Mouse (Mus musculus) spleen, adult 2 months (tissue): ENCODE measurements around the gene Mknk2. TPM values are rescaled to one million over a fixed set of nuclear protein-coding genes. Genes with fewer than 3 reads are reported as not detected.
A peak's percentile ranks its signal among the peaks of the same experiment; 100 is the strongest.

Experiments used
- DNase-seq, 2 experiments: peaks; one replicate each; pipeline versions ENCODE4 v3.0.0 to v3.0.0-alpha.2; 2012 to 2021; ENCODE audit warnings: low spot score in 2 of 2, low read depth in 1 of 2
- H3K27ac ChIP-seq: fragments of 200-500 bp; 2 replicates; pipeline ENCODE4 v1.5.1; 2012; ENCODE audit warnings: low read length, inconsistent platforms; ENCODE audit not compliant: insufficient read depth
- H3K27me3 ChIP-seq: fragments of 200-500 bp; 2 replicates; pipeline ENCODE4 v1.6.1; 2012; ENCODE audit warnings: mild to moderate bottlenecking, moderate library complexity, low read length, inconsistent platforms; ENCODE audit not compliant: control insufficient read depth, insufficient read depth
- H3K36me3 ChIP-seq: fragments of 200-500 bp; 2 replicates; pipeline ENCODE4 v1.6.1; 2012; ENCODE audit warnings: mild to moderate bottlenecking, low read length, inconsistent platforms; ENCODE audit not compliant: control insufficient read depth, insufficient read depth
- H3K4me1 ChIP-seq: fragments of 200-500 bp; 2 replicates; pipeline ENCODE4 v1.6.1; 2011; ENCODE audit warnings: inconsistent platforms; ENCODE audit not compliant: control insufficient read depth, insufficient read depth, insufficient read length
- H3K4me3 ChIP-seq: fragments of 200-500 bp; 2 replicates; pipeline ENCODE4 v1.5.1; 2011; ENCODE audit warnings: mild to moderate bottlenecking, inconsistent platforms; ENCODE audit not compliant: insufficient read depth, insufficient read length; ENCODE audit errors: extremely low read depth
- CTCF ChIP-seq: fragments of 200-500 bp; IDR thresholded peaks from 2 replicates; pipeline ENCODE4 v1.5.1; 2011; ENCODE audit warnings: mild to moderate bottlenecking, inconsistent platforms; ENCODE audit not compliant: insufficient read depth, insufficient read length, insufficient replicate concordance; ENCODE audit errors: extremely low read depth
- POLR2A ChIP-seq: fragments of 200-500 bp; IDR thresholded peaks from 2 replicates; pipeline ENCODE4 v1.6.1; 2011; ENCODE audit warnings: low read depth, low read length, inconsistent platforms
- WGBS: fragments of 180-500 bp; shearing (Covaris S2); methylation state at CpG from one replicate; pipeline ENCODE4 v1.1.7; 2018; 5-methylcytosine and 5-hydroxymethylcytosine counted together
- polyA plus RNA-seq: library from polyadenylated mRNA; depleted of rRNA; stranded (reverse); fragments of >200 nt; gene quantifications from 2 replicates; pipeline ENCODE4 v1.2.3, GENCODE M21; 2012

Mknk2 gene
- polyA plus RNA-seq, 1 experiment = 351 TPM

GRCm38 (mm10) chr10:80665016-80665380 is 12.9 kb downstream of the Mknk2 start:
- Histone ChIP-seq H3K27me3 (no peaks in the 10 kb centered on the region), H3K36me3 (peaks cover 42% of the 10 kb centered on the region), H3K4me1 (peaks cover 51% of the 10 kb centered on the region), H3K4me3 (no peak overlapping the region), H3K27ac (peak overlapping the region; percentile 78)
- no peak for TF ChIP-seq POLR2A
- no peak for TF ChIP-seq CTCF
- 16% methylated on average over 10 of the region's 10 CpGs for WGBS
- no peak for DNase-seq

- 7% methylated on average over 16 of the region's 16 CpGs for WGBS
- H3K4me1 ChIP-seq = peaks cover 46% of the 10 kb centered on the region
- peak overlapping the region; percentile 78 for H3K27ac ChIP-seq
- H3K4me3 ChIP-seq = no peak overlapping the region
- H3K27me3 ChIP-seq = no peaks in the 10 kb centered on the region
- peaks cover 36% of the 10 kb centered on the region for H3K36me3 ChIP-seq
- no peak for DNase-seq
- TF ChIP-seq POLR2A (no peak), CTCF (no peak)
These were observed 13.5 kb downstream of the Mknk2 start for GRCm38 (mm10) chr10:80664197-80665015.

GRCm38 (mm10) chr10:80663485-80664196 is 14.3 kb downstream of the Mknk2 start:
- 25% methylated on average over 5 of the region's 5 CpGs for WGBS
- Histone ChIP-seq H3K27ac (peak overlapping the region; percentile 78), H3K36me3 (peaks cover 28% of the 10 kb centered on the region), H3K4me1 (peaks cover 46% of the 10 kb centered on the region), H3K4me3 (no peak overlapping the region), H3K27me3 (no peaks in the 10 kb centered on the region)
- DNase-seq = peak in 1 of 2 experiments; percentile 58
- no peak; the same call in 1 of the 2 replicates for TF ChIP-seq POLR2A
- TF ChIP-seq CTCF = no peak

- peak; percentile 45 to 67 for DNase-seq
- Histone ChIP-seq H3K36me3 (peaks cover 4% of the 10 kb centered on the region), H3K27ac (no peak overlapping the region), H3K27me3 (no peaks in the 10 kb centered on the region), H3K4me1 (peaks cover 59% of the 10 kb centered on the region), H3K4me3 (no peak overlapping the region)
- TF ChIP-seq POLR2A = no peak
- peak; percentile 61; the same call in 1 of the 2 replicates for TF ChIP-seq CTCF
- WGBS = 38% methylated on average over 5 of the region's 5 CpGs
These were observed 16.8 kb downstream of the Mknk2 start for GRCm38 (mm10) chr10:80661149-80661548.

GRCm38 (mm10) chr10:80659213-80659612 is 18.7 kb downstream of the Mknk2 start:
- Histone ChIP-seq H3K27me3 (no peaks in the 10 kb centered on the region), H3K4me1 (peaks cover 49% of the 10 kb centered on the region), H3K27ac (peak overlapping the region; percentile 81), H3K4me3 (0 out of 2 replicates have a peak overlapping the region, but pooled peaks have one; percentile 15), H3K36me3 (no peaks in the 10 kb centered on the region)
- TF ChIP-seq CTCF (peak; percentile 45; the same call in 1 of the 2 replicates), POLR2A (no peak)
- peak; percentile 55 to 73 for DNase-seq
- 9% methylated on average over 10 of the region's 10 CpGs for WGBS

GRCm38 (mm10) chr10:80658841-80659202 is 19.1 kb downstream of the Mknk2 start:
- no peaks in the 10 kb centered on the region for H3K27me3 ChIP-seq
- peak in 1 of 2 experiments; percentile 54 for DNase-seq
- peaks cover 47% of the 10 kb centered on the region for H3K4me1 ChIP-seq
- no peaks in the 10 kb centered on the region for H3K36me3 ChIP-seq
- TF ChIP-seq CTCF (no peak), POLR2A (no peak)
- WGBS = 10% methylated on average over 4 of the region's 4 CpGs
- peak overlapping the region; percentile 81 for H3K27ac ChIP-seq
- 0 out of 2 replicates have a peak overlapping the region, but pooled peaks have one; percentile 15 for H3K4me3 ChIP-seq
